Mouse (Mus musculus) heart, embryonic 10.5 days (tissue): Measurements from ENCODE around the gene Uhrf1. TPM values are rescaled to one million over a fixed set of nuclear protein-coding genes. Genes with fewer than 3 reads are reported as not detected.

Experiments
- DNase-seq: peaks from one replicate; pipeline ENCODE4 v3.0.0-alpha.2; 2017; ENCODE audit warnings: low spot score
- H3K27ac ChIP-seq: fragments of 300-500 bp; sonication (generic); 2 replicates; pipeline ENCODE4 v1.5.1; 2016; ENCODE audit warnings: mild to moderate bottlenecking
- H3K27me3 ChIP-seq: fragments of 300-500 bp; sonication (generic); 2 replicates; pipeline ENCODE4 v1.6.1; 2016; ENCODE audit warnings: mild to moderate bottlenecking; ENCODE audit not compliant: poor library complexity, insufficient read depth, severe bottlenecking
- H3K36me3 ChIP-seq: fragments of 300-500 bp; sonication (generic); 2 replicates; pipeline ENCODE4 v1.6.1; 2016; ENCODE audit warnings: mild to moderate bottlenecking, moderate library complexity
- H3K4me1 ChIP-seq: fragments of 300-500 bp; sonication (generic); 2 replicates; pipeline ENCODE4 v1.6.1; 2016; ENCODE audit warnings: mild to moderate bottlenecking
- H3K4me3 ChIP-seq: fragments of 300-500 bp; sonication (generic); 2 replicates; pipeline ENCODE4 v1.5.1; 2016; ENCODE audit warnings: mild to moderate bottlenecking, moderate library complexity
- H3K9me3 ChIP-seq: fragments of 300-500 bp; sonication (generic); 2 replicates; pipeline ENCODE4 v1.6.1; 2016; ENCODE audit warnings: mild to moderate bottlenecking, moderate library complexity
- WGBS: fragments of 180-500 bp; shearing (Covaris S2); methylation state at CpG from one replicate; pipeline ENCODE4 v1.1.7; 2016; 5-methylcytosine and 5-hydroxymethylcytosine counted together
- polyA plus RNA-seq: library from polyadenylated mRNA; unstranded; fragments of >200 nt; fragmentation: Nextera tagmentation; extraction: Ambion mirVana; gene quantifications from 2 replicates; pipeline ENCODE4 v1.2.1, GENCODE M21; 2016

The Uhrf1 gene
- polyA plus RNA-seq, 1 experiment from 2014 or later = 163 TPM

DNA sequence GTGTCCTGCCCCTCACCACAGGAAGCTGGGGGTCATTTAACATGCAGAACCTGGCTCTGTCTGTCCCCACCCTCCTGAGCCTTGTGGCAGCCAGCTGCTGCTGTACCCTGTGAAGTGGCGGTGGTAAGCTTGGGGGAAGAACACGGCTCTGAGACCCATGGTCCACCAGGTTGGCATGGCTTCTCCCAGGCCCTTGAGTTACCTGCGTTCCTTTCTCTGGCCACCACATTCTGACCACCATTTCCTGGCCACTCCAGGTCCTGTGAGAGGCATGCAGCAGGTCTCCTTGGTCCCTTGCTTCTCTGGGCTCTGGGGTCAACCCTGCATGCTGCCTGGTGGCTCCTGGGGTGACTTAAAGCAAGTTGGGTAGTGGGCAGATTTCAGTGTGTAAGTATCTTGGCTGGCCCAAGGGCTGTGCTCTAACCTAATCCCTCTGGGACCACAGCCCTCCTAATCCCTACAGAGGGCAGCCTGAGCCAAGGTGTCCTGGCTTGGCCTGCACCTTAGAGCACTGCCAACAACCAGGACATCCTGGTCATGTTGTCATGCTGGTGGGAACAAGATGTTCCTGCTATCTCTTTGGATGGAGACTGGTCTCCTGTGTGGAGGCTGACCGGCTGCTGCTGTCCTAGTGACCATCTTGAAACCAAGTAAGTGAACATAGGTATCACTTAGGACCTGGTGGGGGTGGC, 10.4 kb upstream of the Uhrf1 start, which contains the start of gene Plin3:
TSS of gene Plin3 (minus strand) at position 343 of the 692 bp plus-strand sequence.
- H3K27ac ChIP-seq = peak within 1 kb of the TSS; percentile 88; the same call in 1 of the 2 replicates

DNA sequence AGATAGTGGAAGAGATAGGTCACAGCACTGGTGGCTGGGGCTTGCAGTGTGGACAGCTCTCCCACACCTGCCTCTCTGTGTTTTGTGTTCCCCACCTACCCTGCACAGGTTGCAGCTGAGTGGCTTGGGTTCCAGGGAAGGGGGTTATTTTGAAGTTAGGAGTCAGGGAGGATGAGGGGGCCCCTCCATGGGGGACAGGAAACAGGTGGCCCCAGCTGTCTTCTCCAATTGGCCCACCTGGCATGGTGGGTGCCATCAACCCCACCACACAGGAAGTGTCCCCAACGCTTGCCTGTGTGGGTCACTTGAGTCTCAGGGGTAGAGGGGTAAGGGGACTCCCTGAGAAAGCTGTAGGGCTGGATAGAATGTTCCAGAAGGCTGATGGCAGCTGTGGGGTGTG, 9.8 kb upstream of the Uhrf1 start:
- WGBS = 70% methylated on average over 1 of the region's 1 CpGs
- no peaks in the 10 kb centered on the region for H3K9me3 ChIP-seq
- H3K27me3 ChIP-seq = no peaks in the 10 kb centered on the region
- H3K27ac ChIP-seq = no peak overlapping the region
- peaks cover 36% of the 10 kb centered on the region for H3K4me1 ChIP-seq
- H3K4me3 ChIP-seq = no peak overlapping the region
- DNase-seq = no peak
- no peaks in the 10 kb centered on the region for H3K36me3 ChIP-seq

More for the DNA sequence above, 10.4 kb upstream of the Uhrf1 start, which contains the start of gene Plin3:
- no peaks in the 10 kb centered on the region for H3K27me3 ChIP-seq
- no peak for DNase-seq
- no peaks in the 10 kb centered on the region for H3K9me3 ChIP-seq
- H3K4me3 ChIP-seq = no peak within 1 kb of the TSS
- WGBS = 89% methylated on average over 4 of the region's 4 CpGs
- no peaks in the 10 kb centered on the region for H3K36me3 ChIP-seq
- peaks cover 43% of the 10 kb centered on the region for H3K4me1 ChIP-seq

DNA sequence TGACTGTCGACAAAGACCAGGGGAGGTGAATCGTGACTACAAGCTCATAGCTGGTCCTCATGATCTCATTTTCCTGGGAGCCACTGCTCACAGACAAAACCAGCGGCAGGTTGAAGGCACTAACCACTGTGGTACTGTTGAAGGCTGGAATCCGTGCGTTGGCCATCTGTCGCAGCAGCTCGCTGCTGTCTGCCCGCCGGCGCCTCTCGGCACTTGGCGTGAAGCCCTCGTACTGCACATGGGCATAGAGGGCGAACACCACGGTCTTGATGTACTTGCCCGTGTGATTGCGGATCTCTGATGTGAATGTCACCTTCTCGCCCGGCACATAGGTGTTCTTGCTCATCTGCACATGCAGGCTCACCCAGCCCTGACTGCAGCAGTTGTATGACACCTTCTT, 8.9 kb upstream of the Uhrf1 start:
- no peak overlapping the region for H3K4me3 ChIP-seq
- H3K27ac ChIP-seq = no peak overlapping the region
- 89% methylated on average over 19 of the region's 19 CpGs for WGBS
- H3K4me1 ChIP-seq = peaks cover 27% of the 10 kb centered on the region
- DNase-seq = no peak
- H3K27me3 ChIP-seq = no peaks in the 10 kb centered on the region
- no peaks in the 10 kb centered on the region for H3K36me3 ChIP-seq
- H3K9me3 ChIP-seq = no peaks in the 10 kb centered on the region

DNA sequence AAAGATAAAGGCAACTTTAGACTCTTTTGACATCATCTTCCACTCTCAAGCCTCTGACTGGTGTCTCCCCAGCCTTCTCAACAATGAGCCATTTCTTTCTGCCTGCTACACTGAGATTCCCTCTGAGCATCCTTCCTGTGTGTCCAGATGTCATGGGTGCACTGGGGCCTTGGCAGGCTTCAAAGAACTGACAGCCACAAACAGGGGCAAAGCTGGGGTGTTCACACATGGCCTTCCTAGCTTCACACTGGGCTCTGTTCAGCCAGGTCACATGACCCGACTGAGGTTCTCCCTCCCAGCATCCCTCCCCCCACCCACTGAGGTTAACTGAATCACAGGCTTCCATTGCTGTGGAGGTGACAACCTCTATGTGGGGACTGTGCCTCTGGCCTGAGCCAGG, 6.9 kb upstream of the Uhrf1 start:
- no peaks in the 10 kb centered on the region for H3K9me3 ChIP-seq
- no peak for DNase-seq
- no peaks in the 10 kb centered on the region for H3K36me3 ChIP-seq
- H3K4me1 ChIP-seq = peaks cover 9% of the 10 kb centered on the region
- 65% methylated on average over 1 of the region's 1 CpGs for WGBS
- H3K27ac ChIP-seq = no peak overlapping the region
- no peak overlapping the region for H3K4me3 ChIP-seq
- H3K27me3 ChIP-seq = no peaks in the 10 kb centered on the region

DNA sequence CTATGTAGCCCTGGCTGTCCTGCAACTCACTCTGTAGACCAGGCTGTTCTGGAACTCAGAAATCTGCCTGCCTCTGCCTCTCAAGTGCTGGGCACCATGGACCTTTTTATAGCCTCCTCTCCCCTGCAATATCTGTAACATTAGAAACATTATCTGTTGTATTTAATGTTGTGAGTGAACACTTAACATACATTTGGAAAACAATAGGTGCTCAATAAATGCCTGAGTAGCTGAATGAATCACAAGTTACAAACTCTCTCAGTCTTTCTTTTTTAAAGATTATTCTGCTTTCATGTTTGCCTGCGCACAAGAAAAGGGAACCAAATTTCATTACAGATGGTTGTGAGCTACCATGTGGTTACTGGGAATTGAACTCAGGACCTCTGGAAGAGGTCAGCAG, 4.9 kb upstream of the Uhrf1 start:
- peaks cover 14% of the 10 kb centered on the region for H3K4me1 ChIP-seq
- H3K9me3 ChIP-seq = no peaks in the 10 kb centered on the region
- H3K27me3 ChIP-seq = no peaks in the 10 kb centered on the region
- H3K36me3 ChIP-seq = no peaks in the 10 kb centered on the region
- H3K4me3 ChIP-seq = no peak overlapping the region
- WGBS = 93% methylated on average over 1 of the region's 1 CpGs
- DNase-seq = no peak
- H3K27ac ChIP-seq = no peak overlapping the region

DNA sequence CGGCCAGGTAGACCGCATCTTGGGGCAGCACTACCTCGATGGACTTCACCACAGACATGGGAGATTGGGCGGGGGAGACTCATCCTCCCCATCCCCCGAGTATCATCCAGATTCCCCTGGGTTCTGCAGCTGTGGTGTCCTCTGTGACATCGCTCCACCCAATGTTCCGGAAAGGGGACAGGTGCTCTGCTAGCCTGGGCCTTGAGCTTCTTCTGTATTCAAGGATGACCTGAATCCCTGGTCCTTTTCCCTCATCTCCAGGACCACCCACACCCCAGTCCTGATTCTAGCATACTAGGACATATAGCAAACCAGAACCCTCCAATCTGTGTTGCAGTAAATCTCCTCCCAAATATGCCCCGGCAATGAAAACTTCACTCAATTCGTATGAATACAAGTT, 2.9 kb upstream of the Uhrf1 start, which contains the start of gene Arrdc5:
TSS of gene Arrdc5 (minus strand) at position 101 of the 400 bp plus-strand sequence.
- 88% methylated on average over 9 of the region's 9 CpGs for WGBS
- H3K4me3 ChIP-seq = no peak within 1 kb of the TSS

DNA sequence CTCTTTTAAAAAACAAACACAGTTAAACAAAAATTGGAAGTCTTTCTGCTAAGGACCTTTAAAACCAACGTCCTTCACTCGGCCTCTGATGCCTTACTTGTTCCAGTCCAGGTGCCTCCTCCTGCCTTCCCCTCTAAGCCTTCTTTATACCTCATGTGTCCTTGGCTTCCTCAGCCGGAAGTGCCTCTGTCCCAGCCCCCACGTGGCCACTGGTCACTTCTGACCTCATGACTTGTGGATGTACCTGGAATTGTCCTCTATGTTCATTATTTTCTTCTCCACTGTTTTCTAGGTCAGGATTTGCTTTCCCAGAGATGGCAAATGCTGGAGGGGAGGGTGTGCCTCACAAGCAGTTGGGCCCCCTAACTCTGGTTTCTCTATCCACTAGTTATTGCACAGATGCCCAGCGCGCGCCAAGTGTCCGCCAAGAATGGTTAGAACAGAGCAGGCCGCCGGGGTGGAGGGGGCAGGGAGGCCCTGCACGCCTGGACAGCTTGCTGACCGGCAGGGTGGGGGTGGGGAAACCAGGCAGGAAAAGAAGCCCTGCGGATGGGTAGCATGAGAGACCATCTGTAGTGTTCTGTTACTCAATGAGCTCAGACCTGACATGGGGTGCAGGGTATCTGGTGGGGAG, 641 bp upstream of the Uhrf1 start:
- DNase-seq = peak; percentile 91
- H3K4me1 ChIP-seq = peaks cover 43% of the 10 kb centered on the region
- peak overlapping the region; percentile 82 for H3K4me3 ChIP-seq
- WGBS = 32% methylated on average over 13 of the region's 13 CpGs
- peak overlapping the region; percentile 88 for H3K27ac ChIP-seq
- H3K36me3 ChIP-seq = peaks cover 25% of the 10 kb centered on the region
- H3K9me3 ChIP-seq = no peaks in the 10 kb centered on the region
- no peaks in the 10 kb centered on the region for H3K27me3 ChIP-seq

More for the DNA sequence above, 2.9 kb upstream of the Uhrf1 start, which contains the start of gene Arrdc5:
- Histone ChIP-seq H3K27me3 (no peaks in the 10 kb centered on the region), H3K36me3 (peaks cover 5% of the 10 kb centered on the region), H3K27ac (no peak within 1 kb of the TSS), H3K4me1 (peaks cover 21% of the 10 kb centered on the region), H3K9me3 (no peaks in the 10 kb centered on the region)
- DNase-seq = no peak

DNA sequence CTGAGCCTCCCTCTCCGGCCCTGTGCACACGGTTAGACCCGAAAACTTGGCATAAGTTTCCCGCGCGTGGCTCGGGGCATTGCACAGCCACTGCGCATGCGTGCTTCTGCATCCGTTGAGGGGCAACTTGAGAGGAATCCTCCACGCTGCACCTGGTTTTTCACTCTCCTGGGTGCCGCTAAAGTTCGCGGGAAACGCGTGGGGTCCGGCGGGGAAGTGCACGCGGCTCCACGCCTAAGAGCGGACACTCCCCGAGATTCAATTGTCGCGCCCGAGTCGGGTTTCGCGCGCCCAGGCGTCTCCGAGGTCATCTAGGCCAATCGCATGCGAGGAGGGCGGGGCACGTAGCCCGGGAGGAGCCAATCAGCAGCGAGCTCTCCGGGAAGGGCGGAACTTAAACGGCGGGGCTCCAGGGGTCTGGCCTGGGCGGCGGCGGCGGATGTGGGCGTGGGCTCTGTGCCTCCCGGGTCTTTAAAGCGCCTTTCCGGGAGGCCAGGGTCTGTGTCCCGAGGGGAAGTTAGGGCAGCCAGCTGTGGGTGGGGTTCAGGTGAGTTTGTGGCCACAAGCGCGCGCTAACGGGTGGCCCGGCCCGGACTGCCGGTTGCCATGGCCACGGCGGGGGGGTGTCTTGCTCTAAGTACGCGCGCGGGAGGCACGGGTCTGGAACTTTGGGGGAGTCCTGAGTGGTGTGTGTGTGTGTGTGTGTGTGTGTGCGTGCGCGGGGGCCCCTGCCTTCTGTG, 896 bp downstream of the Uhrf1 start:
- peak; percentile 99 for DNase-seq
- peak overlapping the region; percentile 82 for H3K4me3 ChIP-seq
- H3K36me3 ChIP-seq = peaks cover 41% of the 10 kb centered on the region
- no peaks in the 10 kb centered on the region for H3K27me3 ChIP-seq
- peak overlapping the region; percentile 88 for H3K27ac ChIP-seq
- under 1% methylated on average over 68 of the region's 68 CpGs for WGBS
- H3K4me1 ChIP-seq = peaks cover 50% of the 10 kb centered on the region
- H3K9me3 ChIP-seq = no peaks in the 10 kb centered on the region

DNA sequence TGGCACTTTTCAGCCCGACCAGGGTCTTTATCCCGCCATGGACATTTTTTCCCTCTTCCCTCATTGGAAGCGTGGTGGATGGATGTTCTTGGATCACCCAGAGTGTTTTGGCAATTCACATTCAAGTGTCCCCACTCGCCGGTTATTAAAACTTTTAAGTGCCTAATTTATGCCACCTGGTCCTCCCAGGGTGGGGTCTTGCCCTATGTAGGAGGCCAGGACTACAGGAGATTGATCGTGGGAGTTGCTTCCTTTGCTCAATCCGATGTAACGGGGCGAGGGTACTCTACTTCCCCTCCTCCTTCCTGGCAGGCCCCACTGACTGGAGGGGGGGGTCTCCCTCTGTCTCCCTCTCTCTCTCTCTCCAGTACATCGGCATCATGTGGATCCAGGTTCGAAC, 1.6 kb downstream of the Uhrf1 start:
- peaks cover 48% of the 10 kb centered on the region for H3K36me3 ChIP-seq
- H3K4me3 ChIP-seq = peak overlapping the region; percentile 82
- 21% methylated on average over 11 of the region's 11 CpGs for WGBS
- peaks cover 50% of the 10 kb centered on the region for H3K4me1 ChIP-seq
- H3K27ac ChIP-seq = peak overlapping the region; percentile 88
- H3K27me3 ChIP-seq = no peaks in the 10 kb centered on the region
- DNase-seq = no peak
- no peaks in the 10 kb centered on the region for H3K9me3 ChIP-seq

DNA sequence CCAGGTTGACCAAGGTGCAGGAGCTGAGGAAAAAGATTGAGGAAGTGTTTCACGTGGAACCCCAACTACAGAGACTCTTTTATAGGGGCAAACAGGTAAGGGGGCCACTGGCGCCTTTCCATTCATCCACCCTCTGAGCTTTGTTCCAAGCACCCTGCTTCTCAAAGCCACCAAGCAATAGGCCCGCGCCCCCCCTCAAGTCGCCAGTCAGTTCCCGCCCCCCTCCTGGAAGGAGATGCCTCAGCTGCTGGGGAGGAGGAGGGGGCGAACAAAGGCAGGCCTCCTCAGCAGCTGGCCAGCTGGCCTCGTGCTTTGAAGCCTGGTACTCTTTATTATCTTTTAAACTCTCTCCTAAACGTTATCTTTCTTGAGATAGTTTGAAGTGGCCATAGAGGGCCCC, 2.0 kb downstream of the Uhrf1 start:
- Histone ChIP-seq H3K9me3 (no peaks in the 10 kb centered on the region), H3K27me3 (no peaks in the 10 kb centered on the region), H3K4me1 (peaks cover 50% of the 10 kb centered on the region), H3K27ac (peak overlapping the region; percentile 88), H3K36me3 (peaks cover 52% of the 10 kb centered on the region), H3K4me3 (peak overlapping the region; percentile 82)
- WGBS = 38% methylated on average over 9 of the region's 9 CpGs
- no peak for DNase-seq

DNA sequence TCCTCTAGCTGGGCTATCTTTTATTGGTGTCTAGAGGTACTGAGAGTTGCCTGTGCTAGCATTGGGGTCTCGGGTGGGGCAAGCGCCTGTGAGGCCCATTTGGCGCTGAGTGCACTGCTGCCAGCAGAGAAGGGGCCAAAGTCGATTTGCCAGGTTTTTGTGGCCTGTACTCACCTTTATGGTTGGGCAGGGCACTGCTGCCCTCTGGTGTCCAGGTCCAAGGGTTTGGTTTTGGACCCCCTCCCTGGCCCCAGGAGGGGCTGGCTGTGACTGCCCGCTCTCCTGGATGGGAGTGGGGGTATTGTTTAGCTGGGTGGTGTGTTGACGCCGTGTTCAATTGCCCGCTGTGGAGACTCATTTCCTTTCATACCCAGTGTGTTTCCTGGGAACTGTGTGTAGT, 2.7 kb downstream of the Uhrf1 start:
- H3K4me3 ChIP-seq = peak overlapping the region; percentile 82
- DNase-seq = no peak
- peaks cover 59% of the 10 kb centered on the region for H3K36me3 ChIP-seq
- peak overlapping the region; percentile 88; the same call in 1 of the 2 replicates for H3K27ac ChIP-seq
- peaks cover 50% of the 10 kb centered on the region for H3K4me1 ChIP-seq
- H3K9me3 ChIP-seq = no peaks in the 10 kb centered on the region
- 74% methylated on average over 8 of the region's 8 CpGs for WGBS
- H3K27me3 ChIP-seq = no peaks in the 10 kb centered on the region

DNA sequence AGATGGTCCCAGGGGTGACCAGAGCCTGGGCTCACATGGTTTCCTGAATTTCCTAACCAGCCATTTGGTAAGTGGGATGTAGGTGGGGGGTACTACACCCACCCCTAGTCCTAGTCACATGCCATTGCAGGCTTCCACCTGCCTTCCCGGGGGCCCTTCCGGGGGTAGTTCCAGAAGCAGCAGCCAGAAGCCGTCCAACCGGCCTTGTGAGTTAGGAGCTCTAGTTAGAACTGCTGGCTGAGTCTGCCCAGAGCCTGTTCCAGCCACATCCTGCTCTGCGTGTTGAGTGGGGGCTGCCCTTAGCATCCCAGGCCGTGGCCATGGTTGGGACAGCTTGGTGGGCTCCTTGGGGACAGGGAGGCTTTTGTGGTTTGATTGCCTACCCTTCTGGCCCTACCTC, 5.0 kb downstream of the Uhrf1 start:
- Histone ChIP-seq H3K4me1 (peaks cover 38% of the 10 kb centered on the region), H3K9me3 (no peaks in the 10 kb centered on the region), H3K27me3 (no peaks in the 10 kb centered on the region), H3K4me3 (no peak overlapping the region), H3K36me3 (peaks cover 81% of the 10 kb centered on the region), H3K27ac (no peak overlapping the region)
- 85% methylated on average over 6 of the region's 6 CpGs for WGBS
- no peak for DNase-seq
